Mouse (Mus musculus): ENCODE measurements at regions not wholly inside any gene's neighbourhood (a gene's known extent, or its start where the extent isn't known, plus 50 kb on each side); places are given as distances from the start of the nearest gene placed in this dataset.
"Not testable (repeated sequence)": the region's sequence is repeated elsewhere in the genome, so short reads cannot be mapped to it uniquely, and the experiment has no call there.

DNA sequence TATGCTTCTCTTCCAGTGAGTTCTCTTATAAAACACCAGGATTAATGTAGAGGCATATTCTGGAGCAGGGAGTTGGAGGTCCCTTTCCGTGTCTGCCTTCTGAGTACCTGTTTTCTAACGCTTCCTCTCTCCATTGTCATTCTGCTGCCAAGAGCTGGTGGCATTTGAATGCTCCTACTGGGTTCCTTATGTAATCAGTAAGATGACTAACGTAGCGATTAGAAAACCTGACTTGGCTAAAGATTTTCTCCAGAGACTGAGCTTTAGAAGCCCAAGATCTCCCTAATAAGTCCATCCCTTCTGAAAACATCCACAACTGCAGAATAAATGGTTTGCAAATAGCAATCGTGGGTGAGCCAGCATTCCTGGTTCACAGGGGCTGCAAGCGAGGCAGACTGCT lies 174.5 kb downstream of the Dhx15 start:
- no peak for DNase-seq (ENCODE audit: low read depth, low spot score)

DNA sequence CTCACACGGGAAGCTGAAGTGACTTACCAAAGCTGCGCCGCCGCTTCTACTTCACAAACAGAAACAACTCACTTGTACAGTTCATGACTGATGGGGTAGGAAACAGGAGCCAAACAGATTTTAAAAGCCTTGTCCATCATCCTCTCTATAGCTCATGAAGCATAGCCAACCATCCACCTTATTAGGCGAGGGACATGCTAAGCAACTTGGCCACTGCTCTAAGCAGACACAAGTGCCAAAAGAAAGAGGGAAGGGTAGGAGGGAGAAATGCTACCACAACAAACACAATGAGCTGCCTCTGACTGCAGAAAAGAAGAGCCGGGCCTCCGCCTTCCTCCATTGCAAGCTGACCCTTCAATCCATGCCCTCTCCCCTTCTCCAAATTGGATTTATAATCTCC lies 179.9 kb downstream of the Dhx15 start:
- DNase-seq (ENCODE audit: low read depth, low spot score) = no peak

DNA sequence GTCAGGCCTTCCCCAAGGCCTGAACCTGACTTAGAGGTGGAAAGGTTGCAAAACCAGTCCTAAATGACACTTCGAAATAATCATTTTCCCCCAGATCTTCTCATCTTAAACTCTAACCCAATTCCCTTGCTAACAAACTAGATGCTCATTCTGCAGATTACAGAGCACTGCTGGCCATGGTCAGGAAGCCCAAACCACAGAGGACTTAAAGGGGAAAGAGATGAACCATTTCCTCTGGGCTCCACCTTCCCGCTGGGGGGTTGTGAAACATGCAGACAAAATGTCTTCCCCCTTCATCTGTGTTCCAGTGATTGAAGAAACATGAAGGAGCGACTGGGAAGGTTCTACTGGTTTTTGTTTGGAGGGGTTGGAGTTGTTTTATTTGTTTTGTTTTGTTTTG lies 181.4 kb downstream of the Dhx15 start:
- DNase-seq (ENCODE audit: low read depth, low spot score) = no peak

DNA sequence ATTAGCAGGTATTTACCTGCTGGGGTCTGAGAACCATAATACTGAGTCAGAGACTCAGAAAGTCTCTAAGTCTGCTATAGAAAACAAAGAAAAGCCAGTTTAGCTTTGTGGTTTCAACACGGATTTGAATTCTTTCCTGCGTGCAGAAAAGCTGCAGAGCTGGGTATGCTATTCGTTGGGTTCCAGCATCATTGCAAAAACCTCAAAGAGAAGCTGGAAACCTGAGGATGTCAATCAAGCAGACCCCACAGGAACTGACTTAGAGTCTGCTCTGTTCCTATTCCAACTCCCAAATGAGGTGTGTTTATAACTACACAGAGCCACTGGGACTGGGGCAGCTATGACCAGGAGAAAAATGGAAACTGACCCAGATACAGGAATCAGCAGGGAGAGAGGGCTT lies 183.5 kb downstream of the Dhx15 start:
- DNase-seq (ENCODE audit: low read depth, low spot score) = no peak

DNA sequence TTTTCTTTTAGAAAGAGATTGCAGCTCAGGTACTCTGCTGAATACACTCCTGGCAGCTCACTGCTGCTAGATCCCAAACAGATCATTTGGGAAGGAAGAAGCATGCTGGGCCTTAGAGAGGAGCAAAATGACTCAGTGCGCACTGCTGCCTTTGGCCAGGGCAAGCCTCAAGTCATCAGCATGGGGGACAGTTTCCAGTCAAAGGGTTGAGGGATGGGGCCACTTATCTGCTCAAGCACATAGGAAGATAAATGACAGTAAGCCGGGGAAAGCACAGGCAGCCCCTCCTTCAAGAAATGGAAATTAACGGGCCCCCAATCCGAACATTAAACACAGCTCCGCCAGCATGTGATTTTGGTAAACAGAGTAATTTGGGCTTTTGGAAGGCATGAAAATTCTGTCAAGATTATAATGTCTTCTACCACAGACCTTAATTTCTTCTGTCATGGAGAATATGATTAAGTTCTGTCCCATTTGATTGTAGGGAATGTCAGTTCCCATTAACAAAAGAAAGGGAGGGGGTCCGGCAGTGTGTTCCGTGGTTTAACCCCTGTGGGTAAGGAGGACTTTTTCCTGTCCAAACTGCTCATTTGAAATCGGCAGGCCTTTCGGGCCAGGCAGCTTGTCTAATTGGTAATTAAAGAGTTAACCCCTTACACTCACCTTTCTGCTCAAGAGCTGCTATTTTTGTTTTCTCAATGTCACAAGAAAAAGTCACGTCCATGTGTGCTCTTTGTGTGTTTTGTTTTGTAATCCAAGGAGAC lies 199.3 kb downstream of the Dhx15 start:
- DNase-seq (ENCODE audit: low read depth, low spot score) = no peak

DNA sequence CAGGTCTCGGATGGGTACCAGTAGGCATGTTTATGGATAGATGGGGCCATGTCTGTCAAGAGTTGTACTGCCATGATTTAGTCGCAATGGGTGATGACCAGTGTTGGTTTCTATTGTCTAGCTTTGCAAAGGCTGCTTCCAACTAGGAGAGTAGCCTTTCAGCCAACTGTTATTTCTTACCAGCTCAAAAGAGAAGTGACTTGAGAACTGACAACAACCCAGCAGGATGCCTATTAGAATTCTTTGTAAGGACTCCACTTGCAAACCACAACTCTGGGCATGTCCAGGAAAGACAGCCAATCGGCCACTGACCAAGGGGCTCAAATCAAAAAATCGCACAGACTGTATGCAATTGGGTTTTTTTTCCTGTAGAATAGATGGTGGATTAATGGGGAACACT lies 200.9 kb downstream of the Dhx15 start:
- peak; percentile 9 for DNase-seq (ENCODE audit: low read depth, low spot score)

DNA sequence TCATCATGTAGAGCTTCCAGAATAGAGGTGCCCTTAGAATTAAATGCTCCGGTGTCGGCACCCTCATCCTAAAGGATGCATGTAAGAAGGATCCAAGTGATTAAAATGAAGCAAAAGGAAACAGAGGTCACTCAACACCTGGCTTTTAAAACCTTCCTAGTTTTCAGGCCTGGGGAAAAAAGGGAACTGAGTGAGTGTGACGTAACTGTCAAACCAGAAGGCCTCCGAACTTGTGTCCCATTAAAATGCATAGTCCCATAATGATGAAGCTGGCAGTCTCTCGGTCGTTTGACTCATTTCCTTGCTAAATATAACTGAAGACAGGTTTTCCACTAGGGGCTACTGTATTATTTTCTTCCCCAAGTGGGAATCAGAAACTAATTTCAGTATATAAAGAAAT lies 201.4 kb downstream of the Dhx15 start:
- no peak for DNase-seq (ENCODE audit: low read depth, low spot score)

DNA sequence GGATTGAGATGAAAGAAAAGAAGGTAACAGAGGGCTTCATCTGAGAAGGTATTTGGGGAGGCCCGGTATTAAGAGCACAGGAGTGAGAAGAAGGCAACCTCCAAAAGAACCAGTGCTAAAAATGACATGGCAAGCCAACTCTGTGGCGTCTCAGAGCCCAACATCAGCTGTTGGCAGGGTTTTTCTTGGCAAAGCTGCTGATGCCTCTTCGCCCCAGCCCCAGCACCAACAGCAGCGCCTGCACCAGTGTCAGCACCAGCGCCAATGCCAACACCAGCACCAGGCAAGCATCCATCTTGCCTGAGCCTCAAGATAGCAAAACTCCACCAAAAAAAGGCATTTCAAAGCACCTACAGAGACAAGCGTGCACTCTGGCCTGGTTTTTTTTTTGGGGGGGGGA lies 205.3 kb downstream of the Dhx15 start:
- no peak for DNase-seq (ENCODE audit: low read depth, low spot score)

DNA sequence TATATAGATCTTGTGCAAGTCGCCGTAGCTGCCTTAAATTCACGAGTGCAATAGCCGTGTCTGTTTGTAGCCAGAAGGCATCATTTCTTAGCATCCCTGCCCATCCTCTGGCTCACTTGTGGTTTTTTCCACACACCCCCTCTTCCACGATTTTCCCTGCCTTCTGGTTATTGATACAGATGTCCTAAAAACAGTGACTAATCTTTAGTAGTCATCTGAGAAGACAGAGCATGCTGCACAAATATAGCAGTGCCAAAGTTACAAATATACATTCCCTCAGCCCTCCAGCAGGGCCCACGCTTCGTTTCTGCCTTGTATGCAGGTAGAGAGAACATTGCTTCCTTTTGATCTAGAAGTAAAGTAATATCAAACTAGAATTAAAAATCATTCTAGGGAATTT lies 207.5 kb downstream of the Dhx15 start:
- no peak for DNase-seq (ENCODE audit: low read depth, low spot score)

DNA sequence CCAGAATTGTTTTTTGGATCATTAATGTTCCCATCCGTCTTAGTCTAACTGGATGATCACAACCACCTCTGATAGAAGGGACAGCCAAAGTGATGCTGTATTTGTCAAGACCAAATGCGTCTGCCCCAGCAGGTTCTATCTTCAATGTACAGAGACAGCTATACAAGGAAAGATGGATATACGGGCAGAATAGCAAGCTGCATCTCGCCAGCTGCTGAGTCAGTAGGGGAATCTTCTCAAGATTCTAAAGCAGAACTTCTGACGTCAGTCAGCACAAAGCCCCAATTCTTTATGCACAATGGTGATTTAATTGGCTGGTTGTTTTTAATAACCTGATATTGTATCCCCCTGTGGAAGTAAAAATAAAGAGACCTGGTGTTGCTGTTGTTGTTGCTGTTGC lies 209.4 kb downstream of the Dhx15 start:
- DNase-seq (ENCODE audit: low read depth, low spot score) = no peak

DNA sequence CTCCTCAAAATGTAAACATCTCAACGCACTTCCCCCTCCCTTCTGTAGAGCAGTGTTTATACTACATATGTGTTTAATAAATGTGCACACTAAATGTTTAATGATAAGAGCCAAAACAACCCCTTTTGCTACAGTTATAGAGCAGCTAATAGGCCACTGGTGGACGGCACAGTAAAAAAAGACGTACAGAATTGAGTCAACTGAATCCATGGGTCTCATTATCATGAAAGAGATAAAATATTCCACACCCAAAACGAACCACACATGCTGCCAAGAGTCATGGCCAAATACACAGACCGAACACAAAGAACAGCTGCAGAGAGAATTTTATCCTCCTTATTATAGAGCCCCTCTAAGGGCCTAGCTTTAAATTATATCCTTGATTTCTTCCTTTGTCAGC lies 237.8 kb downstream of the Dhx15 start:
- DNase-seq (ENCODE audit: low read depth, low spot score) = no peak

DNA sequence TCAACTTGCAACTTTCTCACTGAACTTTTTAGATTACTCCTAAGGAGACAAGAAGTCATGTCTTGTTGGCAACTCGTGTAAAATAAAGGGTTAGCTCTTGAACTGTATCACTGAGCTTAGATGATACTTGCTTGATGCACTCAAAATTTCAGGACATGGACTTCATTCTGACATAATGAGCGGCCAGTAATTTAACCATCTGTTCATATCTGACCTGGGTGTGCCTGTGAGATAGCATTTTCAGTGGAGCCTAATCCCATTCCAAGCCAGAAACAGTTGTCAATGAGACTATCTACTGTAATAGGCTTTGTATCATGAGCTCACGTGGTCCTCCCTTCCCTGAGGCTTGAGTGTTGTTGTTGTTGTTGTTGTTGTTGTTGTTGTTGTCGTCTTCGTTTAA lies 240.3 kb downstream of the Dhx15 start:
- DNase-seq (ENCODE audit: low read depth, low spot score) = no peak

DNA sequence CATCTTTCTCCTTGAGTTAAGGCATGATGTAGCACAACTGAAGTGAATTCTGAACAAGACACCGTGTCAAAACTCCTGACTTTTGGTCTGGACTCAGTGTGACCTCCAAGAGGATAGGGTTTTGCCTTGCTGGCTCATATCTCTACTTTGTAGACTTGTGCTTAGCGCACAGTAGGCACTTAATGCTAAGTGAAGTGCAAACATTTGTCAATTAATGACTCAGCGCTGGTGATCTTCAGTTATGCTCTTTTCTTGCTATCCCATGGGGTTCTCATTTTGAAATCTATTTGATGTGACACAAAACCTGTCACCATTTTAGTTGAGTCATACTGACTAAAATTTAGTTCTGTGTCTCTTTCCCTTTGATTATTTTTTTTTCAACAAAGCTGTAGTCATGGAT lies 244.3 kb downstream of the Dhx15 start:
- no peak for DNase-seq (ENCODE audit: low read depth, low spot score)

DNA sequence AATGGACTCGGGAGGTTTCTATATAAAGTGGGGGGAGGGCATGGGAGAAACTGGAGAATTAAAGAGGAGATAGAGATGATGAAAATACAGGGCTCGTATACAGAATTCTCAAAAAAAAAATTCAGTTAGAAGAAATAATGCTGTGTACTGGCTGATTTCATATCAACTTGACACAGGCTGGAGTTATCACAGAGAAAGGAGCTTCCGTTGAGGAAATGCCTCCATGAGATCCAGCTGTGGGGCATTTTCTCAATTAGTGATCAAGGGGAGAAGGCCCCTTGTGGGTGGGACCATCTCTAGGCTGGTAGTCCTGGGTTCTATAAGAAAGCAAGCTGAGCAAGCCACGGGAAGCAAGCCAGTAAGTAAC lies 248.4 kb downstream of the Dhx15 start:
- DNase-seq (ENCODE audit: low read depth, low spot score) = not testable (repeated sequence)

DNA sequence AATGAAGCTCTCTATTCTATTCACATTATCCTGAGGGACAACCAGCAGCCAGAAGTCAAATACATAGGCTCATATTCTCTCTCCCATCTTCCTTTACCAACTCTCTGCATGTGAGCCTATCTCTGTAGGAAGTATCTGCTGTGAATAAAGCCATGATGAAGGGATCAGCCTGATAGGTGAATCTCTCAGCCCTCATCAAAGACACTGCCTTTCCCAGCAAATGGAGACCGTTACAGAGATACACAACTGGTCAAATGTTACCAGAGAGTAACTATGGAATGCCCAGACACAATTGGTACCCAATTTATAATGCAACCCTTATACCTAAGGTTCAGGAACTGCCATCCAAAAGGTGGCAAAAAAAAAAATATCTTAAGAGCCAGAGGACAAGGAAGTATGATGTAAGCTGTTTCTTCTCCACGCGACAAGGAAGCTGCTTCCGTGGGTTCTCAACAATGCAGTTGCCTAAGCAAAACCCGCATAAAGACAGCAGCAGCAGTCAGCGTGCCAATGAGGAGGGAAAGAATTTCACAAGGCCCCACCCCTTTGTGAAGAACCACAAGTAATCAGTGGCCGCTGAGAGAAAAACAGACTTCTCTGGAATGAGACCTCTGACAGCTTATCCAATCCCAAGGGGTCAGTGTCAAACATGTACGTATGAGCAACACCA lies 248.9 kb downstream of the Dhx15 start:
- DNase-seq (ENCODE audit: low read depth, low spot score) = no peak

DNA sequence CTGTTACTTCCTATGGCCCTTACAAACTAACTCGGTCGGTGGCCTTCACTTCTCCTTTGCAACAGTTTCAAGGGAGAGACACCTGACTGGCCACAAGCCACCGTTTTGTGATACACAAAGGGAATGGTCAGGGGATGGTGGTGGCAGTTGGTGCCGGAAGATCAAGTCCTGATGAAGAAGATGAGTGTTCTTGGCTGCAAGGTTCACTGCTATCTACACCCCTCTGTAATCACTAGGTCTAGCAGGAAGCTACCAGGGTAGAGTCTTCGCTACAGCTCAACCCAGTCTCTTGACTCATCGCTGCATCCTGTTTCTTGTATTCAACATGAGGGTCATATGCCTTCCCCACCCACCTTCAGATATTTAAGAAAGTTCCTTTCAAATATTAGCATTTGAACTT lies 251.5 kb downstream of the Dhx15 start:
- no peak for DNase-seq (ENCODE audit: low read depth, low spot score)

DNA sequence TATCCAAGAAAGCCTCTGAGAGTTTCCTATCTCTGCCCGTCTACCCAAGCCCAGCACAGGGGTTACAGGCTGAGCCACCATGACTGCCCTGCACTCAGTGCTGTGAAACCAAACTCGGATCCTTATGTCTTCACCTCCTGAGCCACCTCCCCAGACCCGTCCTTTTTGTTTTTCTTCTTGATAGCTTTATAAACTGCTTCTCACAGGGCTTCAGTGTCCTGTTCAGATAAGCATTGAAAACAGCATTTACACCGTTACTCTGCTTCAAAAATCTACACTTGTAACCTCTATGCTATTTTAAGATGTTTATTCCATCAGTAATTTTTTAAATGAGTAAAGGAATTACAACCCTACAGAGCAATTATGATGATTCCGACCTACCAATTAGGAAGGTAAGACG lies 253.0 kb downstream of the Dhx15 start:
- DNase-seq (ENCODE audit: low read depth, low spot score) = no peak

DNA sequence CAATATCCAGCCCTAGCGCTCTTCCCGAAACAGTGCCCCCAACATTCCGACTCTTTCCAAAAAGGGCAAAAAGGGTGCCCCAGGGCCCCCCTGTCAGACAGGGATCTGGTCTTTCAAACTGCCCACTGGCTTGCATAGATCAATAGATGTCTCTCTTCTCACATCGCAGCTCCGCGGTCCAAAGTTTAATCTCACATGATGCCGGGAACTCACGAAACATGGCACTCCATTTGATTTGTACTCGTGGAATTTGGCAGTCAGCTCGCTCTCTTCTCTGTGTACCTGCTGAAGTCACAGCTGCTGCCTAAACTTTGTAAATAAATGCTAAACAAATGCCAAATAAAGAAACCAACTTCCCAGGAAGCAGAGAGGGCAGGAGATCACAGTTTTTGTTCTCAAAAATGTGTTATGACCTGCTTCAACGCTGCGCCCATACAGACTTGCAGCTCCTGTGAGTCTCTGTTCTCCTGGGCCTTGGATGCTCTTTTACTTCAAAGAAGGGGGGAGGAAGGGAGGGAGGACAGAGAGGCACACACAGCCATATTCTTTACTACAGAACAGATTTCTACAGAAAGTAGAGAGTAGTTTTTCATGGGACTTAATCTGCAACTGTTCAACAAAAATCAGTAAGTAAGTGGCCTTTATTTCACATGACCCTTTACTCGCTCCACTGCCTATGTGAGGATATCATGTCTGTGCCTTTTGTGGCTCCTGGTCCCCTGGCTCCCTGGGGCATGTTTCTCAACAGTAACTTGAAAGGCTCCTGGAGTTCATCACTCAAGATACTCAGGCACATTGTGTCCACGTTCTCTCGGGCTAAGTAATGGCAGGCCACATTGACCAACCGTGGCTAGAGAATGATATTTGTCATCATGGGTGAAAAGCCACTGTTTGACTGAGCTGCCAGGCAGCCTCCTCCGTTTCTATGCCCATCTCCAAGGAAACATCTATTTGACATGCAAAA lies 254.6 kb downstream of the Dhx15 start:
- no peak for DNase-seq (ENCODE audit: low read depth, low spot score)

DNA sequence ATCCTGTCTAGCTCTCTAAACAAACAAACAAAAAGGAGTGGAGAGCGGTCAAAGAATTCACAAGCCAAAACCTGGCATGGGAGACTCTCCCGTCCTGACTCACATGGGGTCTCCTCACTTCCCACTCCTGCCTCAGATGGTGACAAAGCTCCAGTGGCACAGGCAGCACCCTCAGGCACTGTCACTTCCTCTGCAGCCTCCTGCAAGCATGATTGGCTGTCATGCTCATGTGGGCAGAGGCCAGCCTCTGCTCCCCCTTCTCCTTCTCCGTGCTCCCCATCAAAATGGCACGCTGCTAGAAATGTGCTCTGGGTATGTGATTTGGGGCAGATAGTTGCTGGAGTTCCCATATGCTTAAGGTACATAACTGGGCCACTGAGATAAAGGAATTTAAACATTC lies 255.4 kb downstream of the Dhx15 start:
- no peak for DNase-seq (ENCODE audit: low read depth, low spot score)

DNA sequence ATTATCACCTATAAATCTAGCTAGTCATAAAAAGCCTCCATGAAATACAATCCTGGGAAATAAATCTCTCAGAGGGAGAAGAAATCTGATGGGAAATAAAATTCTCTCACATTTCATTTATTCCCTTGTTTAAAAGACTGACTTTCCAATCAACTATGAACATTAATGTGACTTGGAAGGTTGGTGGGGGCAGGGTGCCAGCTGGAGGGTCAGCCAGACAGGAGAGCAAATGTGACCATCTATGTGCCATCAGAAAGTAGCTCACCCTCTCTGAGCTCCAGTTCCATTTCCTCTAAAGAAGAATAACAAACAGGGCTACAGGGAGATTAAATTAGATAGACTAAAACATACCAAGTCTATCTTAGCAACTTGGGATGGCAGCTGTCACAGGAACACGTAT lies 257.0 kb downstream of the Dhx15 start:
- no peak for DNase-seq (ENCODE audit: low read depth, low spot score)

DNA sequence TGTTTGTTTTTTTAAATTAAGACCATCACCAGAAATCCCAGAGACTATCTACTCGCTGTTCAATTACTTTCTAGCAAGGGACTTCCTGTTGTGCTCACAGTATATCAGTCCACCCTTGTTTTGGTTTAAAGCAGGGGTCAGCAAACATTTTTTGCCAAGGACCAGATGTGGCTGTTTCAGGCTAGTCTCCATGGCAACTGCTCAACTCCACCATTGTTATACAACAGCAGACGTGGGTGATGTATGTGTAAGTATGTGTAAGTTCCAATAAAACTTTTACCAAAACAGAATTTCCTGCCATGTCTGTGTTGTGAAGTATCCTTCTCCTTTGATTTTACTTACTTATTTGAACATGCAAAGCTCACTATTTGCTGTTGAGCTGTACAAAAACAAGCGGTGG lies 259.9 kb downstream of the Dhx15 start:
- no peak for DNase-seq (ENCODE audit: low read depth, low spot score)

DNA sequence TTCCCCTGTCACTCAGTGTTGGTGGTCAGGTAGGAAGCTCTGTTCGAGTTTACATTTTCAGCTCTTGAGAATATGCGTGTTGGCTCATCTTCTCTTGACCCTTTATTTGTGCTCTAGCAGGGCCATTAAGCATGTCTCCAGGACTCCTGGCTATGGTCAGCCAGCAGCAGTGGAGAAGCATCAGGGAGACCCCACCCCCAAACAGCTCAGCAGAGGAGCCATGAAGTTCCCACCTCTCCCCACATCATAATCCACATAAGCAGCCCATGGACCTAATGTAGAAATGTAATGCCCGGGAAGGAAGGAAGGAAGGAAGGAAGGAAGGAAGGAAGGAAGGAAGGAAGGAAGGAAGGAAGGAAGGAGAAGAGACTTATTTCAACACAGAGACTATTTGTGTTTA lies 261.5 kb downstream of the Dhx15 start:
- no peak for DNase-seq (ENCODE audit: low read depth, low spot score)

DNA sequence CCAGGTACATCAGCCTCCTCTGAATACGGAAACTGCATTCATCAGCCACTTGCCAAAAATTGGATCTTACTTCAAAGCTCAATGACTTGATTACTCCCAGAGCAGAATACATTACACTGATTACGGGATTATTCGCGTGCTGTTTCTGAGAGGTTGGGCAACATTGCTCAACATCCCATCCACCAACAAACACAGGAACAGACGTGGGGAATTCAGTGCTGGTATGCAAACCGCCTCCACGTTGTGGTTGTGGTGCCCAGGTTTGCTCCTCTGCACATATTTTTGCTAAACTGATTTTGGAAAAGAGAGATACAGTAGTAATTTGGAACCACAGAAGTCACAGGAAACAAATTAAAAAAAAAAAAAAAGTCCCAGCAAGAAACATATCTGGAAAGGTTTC lies 266.9 kb downstream of the Dhx15 start:
- no peak for DNase-seq (ENCODE audit: low read depth, low spot score)
